Comparison of ENCODE assay signal across 26 mouse cellular contexts in the genomic region with DNA sequence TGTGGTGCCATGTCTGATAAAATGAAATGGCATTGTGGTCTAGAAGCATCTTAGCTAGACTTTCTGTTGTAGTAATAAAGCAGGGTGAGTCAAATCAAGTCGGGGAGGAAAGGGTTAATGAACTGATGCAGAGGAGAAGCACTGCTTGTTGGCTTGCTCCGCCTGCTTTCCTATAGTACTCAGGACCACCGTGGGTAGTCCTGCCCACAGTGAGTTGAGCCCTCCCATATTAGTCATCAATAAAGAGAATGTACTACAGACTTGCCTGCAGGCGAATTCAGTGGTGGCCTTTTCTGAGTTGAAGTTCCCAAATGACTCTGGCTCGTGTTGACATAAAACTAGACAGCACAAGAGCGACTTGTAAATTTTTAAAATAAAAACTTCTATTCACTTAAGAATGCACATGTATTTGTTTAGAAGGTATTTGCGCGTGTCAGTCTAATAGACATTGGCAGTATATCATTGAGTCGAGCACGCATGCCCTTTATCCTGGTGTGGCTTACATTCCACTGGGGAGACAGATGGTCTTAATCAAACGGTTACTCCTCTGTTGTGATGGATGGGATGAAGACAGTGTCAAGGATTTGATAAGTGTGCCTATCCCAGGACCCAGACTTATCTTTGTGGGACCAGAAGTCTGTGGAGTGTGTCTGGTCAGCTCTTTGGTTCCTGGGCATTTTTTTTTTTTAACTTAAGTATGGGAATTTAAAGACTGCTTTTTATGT. TPM values are rescaled to one million over a fixed set of nuclear protein-coding genes. Genes with fewer than 3 reads are reported as not detected.
A peak's percentile ranks its signal among the peaks of the same experiment; 100 is the strongest.
DNase-seq lines count a peak whose midpoint lies in the region; ATAC-seq lines count a peak whose summit lies in the region.
"Had no signal": no experiment of that assay in that cellular context is flagged by ENCODE, and none has a peak within 500 bp of the region (broad histone marks: within the 10 kb centered on the region; RNA-seq: fewer than 3 reads in every experiment).

No protein-coding gene starts in this region.

- no peak overlapping the region for H3K4me2 ChIP-seq in hindbrain, embryonic 11.5 days (replicated peaks; ENCODE audit: low read depth, low read length)
- no peak overlapping the region for H3K4me2 ChIP-seq in hindbrain, embryonic 12.5 days (replicated peaks)
- H3K4me2 ChIP-seq in heart, embryonic 11.5 days, result no peak overlapping the region
- H3K4me2 ChIP-seq: embryonic facial prominence, embryonic 12.5 days; forebrain, embryonic 12.5 days; heart, embryonic 13.5 days; hindbrain, embryonic 14.5 days; limb, embryonic 15.5 days; lung, embryonic 14.5 days had no signal

- no peak overlapping the region for H3K27ac ChIP-seq in hindbrain, embryonic 11.5 days (ENCODE audit: low read depth, low read length)
- H3K27ac ChIP-seq in hindbrain, embryonic 12.5 days, result no peak overlapping the region
- no peak overlapping the region for H3K27ac ChIP-seq in heart, embryonic 11.5 days (ENCODE audit: low read depth, low read length)
- H3K27ac ChIP-seq: embryonic facial prominence, embryonic 12.5 days; forebrain, embryonic 12.5 days; heart, embryonic 13.5 days; hindbrain, embryonic 14.5 days; limb, embryonic 15.5 days; liver, embryonic 14.5 days; stomach, postnatal 0 days had no signal

- peaks cover 7% of the 10 kb centered on the region for H3K4me1 ChIP-seq in hindbrain, embryonic 11.5 days (replicated peaks; ENCODE audit: control insufficient read depth, insufficient read depth, low read length)
- peaks cover 20% of the 10 kb centered on the region for H3K4me1 ChIP-seq in hindbrain, embryonic 12.5 days
- H3K4me1 ChIP-seq in heart, embryonic 11.5 days (ENCODE audit: control insufficient read depth, insufficient read depth, low read length), result peaks cover 4% of the 10 kb centered on the region; the same call in 1 of the 2 replicates

- ATAC-seq in hindbrain, embryonic 11.5 days (ENCODE audit: low FRiP score), result no peak
- ATAC-seq in hindbrain, embryonic 12.5 days (ENCODE audit: low FRiP score), result no peak
- ATAC-seq in heart, embryonic 11.5 days (replicated peaks; ENCODE audit: insufficient number of reproducible peaks, low FRiP score, low TSS enrichment), result no peak
- ATAC-seq: midbrain, embryonic 16.5 days; Patski had no signal

- no peaks in the 10 kb centered on the region for H3K36me3 ChIP-seq in hindbrain, embryonic 11.5 days (ENCODE audit: control insufficient read depth, insufficient read depth, low read length)
- no peaks in the 10 kb centered on the region for H3K36me3 ChIP-seq in hindbrain, embryonic 12.5 days
- H3K36me3 ChIP-seq in heart, embryonic 11.5 days (ENCODE audit: control insufficient read depth, insufficient read depth, low read length), result no peaks in the 10 kb centered on the region
- H3K36me3 ChIP-seq: embryonic facial prominence, embryonic 12.5 days; forebrain, embryonic 12.5 days; heart, embryonic 13.5 days; limb, embryonic 15.5 days had no signal

- no peaks in the 10 kb centered on the region for H3K9me3 ChIP-seq in hindbrain, embryonic 11.5 days (ENCODE audit: control insufficient read depth, low read length)
- H3K9me3 ChIP-seq in hindbrain, embryonic 12.5 days (replicated peaks), result no peaks in the 10 kb centered on the region
- no peaks in the 10 kb centered on the region for H3K9me3 ChIP-seq in heart, embryonic 11.5 days (replicated peaks; ENCODE audit: control insufficient read depth, low read length)
- H3K9me3 ChIP-seq: embryonic facial prominence, embryonic 12.5 days; forebrain, embryonic 12.5 days; heart, embryonic 13.5 days; limb, embryonic 15.5 days had no signal

- intact Hi-C loops in heart, postnatal 14 days (cut with DNase I), result no loop called here

- H3K4me3 ChIP-seq in hindbrain, embryonic 11.5 days (ENCODE audit: low read depth, low read length), result no peak overlapping the region
- no peak overlapping the region for H3K4me3 ChIP-seq in hindbrain, embryonic 12.5 days
- no peak overlapping the region for H3K4me3 ChIP-seq in heart, embryonic 11.5 days (ENCODE audit: low read depth, low read length)
- H3K4me3 ChIP-seq: embryonic facial prominence, embryonic 12.5 days; erythroblast, embryonic 14.5 days; forebrain, embryonic 12.5 days; heart, embryonic 13.5 days; limb, embryonic 15.5 days; myocyte had no signal

- WGBS in hindbrain, embryonic 11.5 days, result 50% methylated on average over 11 of the region's 11 CpGs
- WGBS in hindbrain, embryonic 12.5 days, result 52% methylated on average over 11 of the region's 11 CpGs
- 38% methylated on average over 11 of the region's 11 CpGs for WGBS in heart, embryonic 11.5 days (ENCODE audit: insufficient replicate concordance)

- H3K27me3 ChIP-seq in hindbrain, embryonic 11.5 days (ENCODE audit: control insufficient read depth, insufficient read depth, low read length), result no peaks in the 10 kb centered on the region
- H3K27me3 ChIP-seq in hindbrain, embryonic 12.5 days, result no peaks in the 10 kb centered on the region; the same call in 1 of the 2 replicates
- 0 out of 2 replicates have a peak, but pooled peaks cover 3% of the 10 kb centered on the region for H3K27me3 ChIP-seq in heart, embryonic 11.5 days (ENCODE audit: control insufficient read depth, insufficient read depth, low read length)
- H3K27me3 ChIP-seq: Patski had no signal

- peak; percentile 24 for DNase-seq in hindbrain, embryonic 11.5 days (ENCODE audit: low spot score)
- DNase-seq in 3T3-L1 (ENCODE audit: low read depth, low spot score), result peak; percentile 90
- DNase-seq in embryo, embryonic 11.5 days (ENCODE audit: low read depth, low spot score), result peak; percentile 27
- DNase-seq in hindlimb bud, embryonic 11.5 days (ENCODE audit: extremely low spot score, low read depth, low spot score), result peak; percentile 54
- DNase-seq in right cerebral cortex, postnatal 14 days, result no peak
- no peak for DNase-seq in heart, postnatal 14 days
- DNase-seq: adrenal gland, adult 2 months; cerebellum, adult 11 months; cerebellum, postnatal 10 days; kidney, adult 2 months; kidney, postnatal 10 days; lung, embryonic 14.5 days; thymus, adult 2 months had no signal

- no peak overlapping the region for H3K9ac ChIP-seq in hindbrain, embryonic 11.5 days (ENCODE audit: low read depth, low read length)
- H3K9ac ChIP-seq in hindbrain, embryonic 12.5 days, result no peak overlapping the region
- H3K9ac ChIP-seq in heart, embryonic 11.5 days (ENCODE audit: low read depth, low read length), result no peak overlapping the region
- H3K9ac ChIP-seq: embryonic facial prominence, embryonic 12.5 days; forebrain, embryonic 12.5 days; heart, embryonic 13.5 days; hindbrain, embryonic 14.5 days; limb, embryonic 15.5 days; liver, embryonic 14.5 days; lung, embryonic 14.5 days had no signal

RNA-seq across cellular contexts. Expression of gene Mylk, which starts 59.4 kb away (rescaled TPM):
- polyA plus RNA-seq in hindbrain, embryonic 11.5 days (2014; fragmentation: Nextera tagmentation; extraction: Ambion mirVana), result 3.7 and 4.5 TPM in 2 replicates
- polyA plus RNA-seq in hindbrain, embryonic 12.5 days (2016; fragmentation: Nextera tagmentation; extraction: Ambion mirVana), result 5.5 and 7.3 TPM in 2 replicates
- 4.3 TPM in 2 replicates for polyA plus RNA-seq in heart, embryonic 11.5 days (2014; fragmentation: Nextera tagmentation; extraction: Ambion mirVana)
- total RNA-seq in heart, postnatal 14 days (2021), result 10 to 100 TPM; 37.2 to 37.9 TPM
- polyA plus RNA-seq: erythroblast, embryonic 14.5 days had no signal

Comparison
In these comparisons a context has a peak if more than half of its experiments do, and no peak if none do; other contexts are left out.
1. DNase-seq: peak in hindbrain, embryonic 11.5 days (single experiment), 3T3-L1 (single experiment), embryo, embryonic 11.5 days (single experiment) and hindlimb bud, embryonic 11.5 days (single experiment); none in right cerebral cortex, postnatal 14 days (single experiment) and heart, postnatal 14 days (0 of 2).